Mouse (Mus musculus): Measurements from ENCODE around the gene Cfap44. TPM values are rescaled to one million over a fixed set of nuclear protein-coding genes. Genes with fewer than 3 reads are reported as not detected.

Cfap44 gene
- polyA plus RNA-seq (2017; shearing (Covaris generic)) = not detected

GRCm38 (mm10) chr16:44394577-44395243 lies at the start of gene Cfap44:
Gene Cfap44, plus strand, starts transcription at chr16:44394796.

DNA sequence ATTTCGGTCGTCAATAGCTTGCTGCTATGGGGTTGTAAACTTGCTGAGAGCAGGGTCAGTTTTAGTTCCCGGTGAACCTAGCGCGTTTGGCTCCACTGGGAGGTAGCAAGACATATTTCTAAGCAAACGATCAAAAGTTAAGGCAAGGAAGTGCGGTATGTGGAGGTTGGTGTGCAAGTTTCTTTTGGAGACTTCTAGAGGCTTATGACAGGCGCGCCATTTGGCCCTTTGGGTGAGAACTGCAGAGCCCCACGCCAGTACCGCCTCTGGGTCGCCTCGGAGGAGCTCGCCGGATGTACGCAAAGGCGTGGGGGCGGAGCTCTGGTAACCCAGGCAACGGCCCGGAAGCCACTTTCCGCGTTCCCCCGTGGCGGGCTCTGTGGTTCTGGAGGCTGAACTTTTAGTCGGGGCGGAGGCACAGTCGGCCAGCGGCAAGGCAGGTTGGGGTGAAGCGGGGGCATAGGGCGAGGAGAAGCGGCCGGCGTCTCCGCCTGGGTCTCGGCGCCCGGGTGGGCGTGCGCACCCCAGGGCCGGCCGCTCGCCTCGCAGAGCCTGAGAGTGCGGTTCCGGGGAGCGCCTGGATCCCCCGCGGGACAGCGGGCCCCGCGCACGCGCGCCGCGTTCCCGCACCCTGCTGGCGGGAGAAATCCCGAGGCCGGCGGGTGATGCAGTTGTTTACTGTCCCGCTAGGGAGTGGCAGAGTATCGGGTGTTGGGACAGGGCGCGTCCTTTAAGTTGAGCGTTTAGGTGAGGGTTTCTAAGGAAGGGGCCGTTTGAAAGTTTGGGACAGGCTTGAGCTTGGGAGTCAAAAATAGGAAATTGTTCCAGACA lies 47.3 kb upstream of the Cfap44 start, which contains the start of gene Spice1:
Gene Spice1, plus strand, starts transcription at position 51 of the 831 bp plus-strand sequence.

Other genes starting within 250 kb of the Cfap44 start
- 2.1 TPM for gene Usf3, start 221.6 kb upstream of the Cfap44 start, polyA plus RNA-seq (2017; shearing (Covaris generic))
- gene Sidt1, start 61.6 kb upstream of the Cfap44 start, polyA plus RNA-seq (2017; shearing (Covaris generic)) = 42.1 TPM
- 42.4 TPM for gene Spice1, start 47.7 kb upstream of the Cfap44 start, polyA plus RNA-seq (2017; shearing (Covaris generic))
- 1.3 TPM for gene Boc, start 164.1 kb downstream of the Cfap44 start, polyA plus RNA-seq (2017; shearing (Covaris generic))